Mouse (Mus musculus): ENCODE measurements around the gene Zbtb4.

DNA sequence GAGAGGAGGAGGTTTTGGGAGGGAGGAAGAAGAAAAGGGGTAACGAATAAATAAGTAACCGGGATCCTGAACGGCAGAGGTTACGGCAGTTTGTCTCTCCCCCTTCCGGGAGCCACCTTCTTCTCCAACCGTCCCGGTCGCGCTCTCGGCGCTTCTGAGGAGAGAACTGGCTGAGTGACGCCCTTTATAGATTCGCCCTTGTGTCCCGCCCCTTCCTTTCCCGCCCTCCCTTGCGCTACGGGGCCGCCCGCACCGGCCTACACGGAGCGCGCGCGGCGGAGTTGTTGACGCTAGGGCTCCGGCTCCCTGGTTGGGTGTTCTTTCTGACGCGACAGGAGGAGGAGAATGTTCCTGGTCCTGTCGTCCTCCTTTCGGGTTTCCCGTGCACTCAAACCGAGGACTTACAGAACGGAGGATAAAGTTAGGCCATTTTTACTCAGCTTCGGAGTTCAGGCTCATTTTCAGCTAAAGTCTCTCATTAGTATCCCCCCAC is 7.2 kb upstream of the Zbtb4 start, which contains the start of gene Polr2a:
- TF ChIP-seq CTCF (IDR thresholded peaks at IDR 0.05; ENCODE audit: low read depth): peak; percentile 4; the same call in 1 of the 2 replicates
- TF ChIP-seq EP300 (optimal IDR thresholded peaks at IDR 0.05): no peak

Measured in stomach, postnatal 0 days (tissue).